Mouse (Mus musculus): Measurements from ENCODE around the gene Zfp326. TPM values are rescaled to one million over a fixed set of nuclear protein-coding genes. Genes with fewer than 3 reads are reported as not detected.
"Not testable (repeated sequence)": the region's sequence is repeated elsewhere in the genome, so short reads cannot be mapped to it uniquely, and the experiment has no call there.

Gene Zfp326
- polyA plus RNA-seq, 1 experiment from 2014 or later = 29.2 TPM

GRCm38 (mm10) chr5:105849222-105849621 lies 27.1 kb upstream of the Zfp326 start:
- Histone ChIP-seq H3K9me3 (replicated peaks) (no peaks in the 10 kb centered on the region), H3K27ac (no peak overlapping the region), H3K4me3 (no peak overlapping the region), H3K27me3 (no peaks in the 10 kb centered on the region), H3K4me1 (replicated peaks) (peaks cover 9% of the 10 kb centered on the region), H3K9ac (no peak overlapping the region), H3K4me2 (no peak overlapping the region), H3K36me3 (no peaks in the 10 kb centered on the region)
- WGBS = 56% methylated on average over 4 of the region's 4 CpGs
- no peak for ATAC-seq (replicated peaks; ENCODE audit: insufficient number of reproducible peaks, insufficient read depth, low FRiP score, low read depth)

- 47% methylated on average over 3 of the region's 3 CpGs for WGBS
- Histone ChIP-seq H3K27ac (no peak overlapping the region), H3K4me3 (no peak overlapping the region), H3K4me1 (replicated peaks) (peaks cover 9% of the 10 kb centered on the region), H3K4me2 (no peak overlapping the region), H3K9me3 (replicated peaks) (no peaks in the 10 kb centered on the region), H3K9ac (no peak overlapping the region), H3K36me3 (no peaks in the 10 kb centered on the region), H3K27me3 (no peaks in the 10 kb centered on the region)
- no peak for ATAC-seq (replicated peaks; ENCODE audit: insufficient number of reproducible peaks, insufficient read depth, low FRiP score, low read depth)
Measured at GRCm38 (mm10) chr5:105849643-105850042, 26.7 kb upstream of the Zfp326 start.

- no peak for ATAC-seq (replicated peaks; ENCODE audit: insufficient number of reproducible peaks, insufficient read depth, low FRiP score, low read depth)
- Histone ChIP-seq H3K36me3 (no peaks in the 10 kb centered on the region), H3K9me3 (replicated peaks) (no peaks in the 10 kb centered on the region), H3K4me3 (no peak overlapping the region), H3K4me2 (no peak overlapping the region), H3K27me3 (no peaks in the 10 kb centered on the region), H3K9ac (no peak overlapping the region), H3K27ac (no peak overlapping the region), H3K4me1 (replicated peaks) (peaks cover 9% of the 10 kb centered on the region)
- 81% methylated on average over 9 of the region's 9 CpGs for WGBS
Measured at GRCm38 (mm10) chr5:105853271-105853670, 23.1 kb upstream of the Zfp326 start.

DNA sequence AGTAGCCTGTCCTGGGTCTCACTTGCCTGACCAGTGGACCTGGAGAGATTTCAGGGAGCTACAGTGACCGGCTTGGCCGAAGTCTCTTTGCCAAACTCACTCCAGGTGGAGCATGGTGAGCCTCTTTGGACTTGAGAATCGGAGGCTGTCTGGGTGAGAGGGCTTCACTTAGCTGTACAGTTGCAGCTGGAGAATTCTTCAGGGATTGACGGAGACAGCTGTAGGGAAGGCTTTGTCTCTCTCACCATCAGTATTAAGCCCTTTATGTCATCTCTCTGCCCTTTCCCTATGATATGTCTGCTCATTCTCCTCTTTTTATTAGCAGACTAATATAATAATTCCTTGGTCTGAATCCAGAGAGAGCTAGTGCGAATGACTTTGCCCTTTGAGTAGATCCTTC lies 18.9 kb upstream of the Zfp326 start:
- 79% methylated on average over 5 of the region's 5 CpGs for WGBS
- H3K27ac ChIP-seq = no peak overlapping the region
- H3K9ac ChIP-seq = no peak overlapping the region
- no peak overlapping the region for H3K4me3 ChIP-seq
- H3K36me3 ChIP-seq = no peaks in the 10 kb centered on the region
- no peaks in the 10 kb centered on the region; the same call in 1 of the 2 replicates for H3K4me1 ChIP-seq (replicated peaks)
- no peaks in the 10 kb centered on the region for H3K27me3 ChIP-seq
- ATAC-seq (replicated peaks; ENCODE audit: insufficient number of reproducible peaks, insufficient read depth, low FRiP score, low read depth) = no peak
- H3K4me2 ChIP-seq = no peak overlapping the region
- no peaks in the 10 kb centered on the region for H3K9me3 ChIP-seq (replicated peaks)

DNA sequence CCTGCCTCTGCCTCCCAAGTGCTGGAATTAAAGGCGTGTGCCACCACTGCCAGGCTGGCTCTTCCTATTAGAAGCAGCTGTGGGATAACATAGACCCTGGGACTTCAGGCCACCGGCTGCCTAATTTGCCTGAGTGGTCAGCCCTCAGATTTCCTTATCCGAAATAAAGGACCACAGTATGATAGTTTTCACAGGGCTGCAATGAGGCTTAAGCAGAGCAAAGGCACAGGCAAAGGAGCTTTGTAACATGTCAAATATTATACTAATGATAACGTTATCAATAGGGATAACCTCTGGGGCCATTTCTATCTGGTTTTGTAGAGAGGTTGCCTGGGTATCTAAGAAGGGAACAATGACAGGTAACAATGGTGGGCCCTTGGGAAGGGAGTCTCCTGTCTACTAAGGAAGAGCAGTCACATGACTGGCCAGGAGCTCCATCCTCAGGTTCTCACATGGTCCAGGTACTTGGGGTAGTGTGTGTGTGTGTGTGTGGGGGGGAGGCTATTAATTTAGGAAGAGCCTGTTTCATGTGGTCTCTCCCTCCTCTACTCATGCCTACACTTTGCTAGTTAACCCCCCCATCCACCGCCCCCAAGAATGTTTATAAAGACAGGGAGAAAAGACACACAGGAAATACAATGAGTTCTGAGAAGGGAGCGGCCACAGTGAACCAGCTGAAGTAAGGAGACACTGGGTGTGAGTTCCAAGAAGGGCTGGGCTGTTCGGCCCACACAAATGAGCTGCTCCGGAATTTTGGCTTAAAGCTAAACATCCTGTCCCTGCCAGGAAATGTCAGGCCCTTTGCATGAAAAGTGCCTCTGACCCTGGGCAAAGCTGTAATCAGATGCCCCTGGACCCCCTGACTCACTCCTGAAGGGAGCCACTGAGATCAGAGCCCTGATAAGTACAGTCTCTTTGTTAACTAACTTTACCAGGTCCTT lies 17.3 kb upstream of the Zfp326 start:
- no peak overlapping the region for H3K27ac ChIP-seq
- no peak overlapping the region for H3K4me3 ChIP-seq
- no peak overlapping the region for H3K4me2 ChIP-seq
- WGBS = 59% methylated on average over 8 of the region's 8 CpGs
- no peak; the same call in 1 of the 2 replicates for ATAC-seq (replicated peaks; ENCODE audit: insufficient number of reproducible peaks, insufficient read depth, low FRiP score, low read depth)
- no peak overlapping the region for H3K9ac ChIP-seq
- no peaks in the 10 kb centered on the region for H3K27me3 ChIP-seq
- H3K4me1 ChIP-seq (replicated peaks) = no peaks in the 10 kb centered on the region; the same call in 1 of the 2 replicates
- no peaks in the 10 kb centered on the region for H3K9me3 ChIP-seq (replicated peaks)
- H3K36me3 ChIP-seq = no peaks in the 10 kb centered on the region

DNA sequence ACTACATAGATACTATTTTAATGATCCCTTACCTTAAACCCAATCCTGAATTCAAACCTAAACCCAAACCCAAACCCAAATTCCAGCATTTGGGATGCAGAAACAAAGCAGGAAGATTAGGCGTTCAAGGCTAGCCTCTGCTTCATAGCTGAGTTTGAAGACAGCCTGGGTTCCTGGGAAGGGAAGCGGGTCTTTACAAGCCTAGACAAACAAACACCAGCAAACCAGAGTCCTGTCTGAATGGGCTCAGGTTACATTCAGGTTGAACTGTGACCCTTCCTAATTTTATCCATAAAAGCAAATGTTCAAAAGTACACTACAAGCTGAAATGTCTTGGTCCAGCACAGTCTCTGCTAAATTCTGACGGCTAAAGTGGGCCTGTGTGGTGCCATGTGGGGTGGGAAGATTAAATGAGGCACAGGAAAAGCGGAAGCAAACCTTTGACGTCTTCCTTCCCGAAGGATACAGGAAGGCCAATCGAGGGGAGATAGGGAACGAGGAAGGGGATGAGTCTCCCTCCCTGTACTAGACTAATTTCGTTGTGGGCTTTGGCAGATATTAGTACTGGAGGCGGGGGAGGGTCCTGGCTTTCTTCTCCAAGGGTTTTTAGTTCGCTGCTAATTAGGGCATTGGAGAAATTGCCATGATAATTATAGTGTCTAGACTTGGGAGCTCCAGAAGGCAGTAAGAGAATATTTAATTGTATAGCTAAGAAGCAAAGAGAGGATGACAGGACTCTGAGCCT lies 16.5 kb upstream of the Zfp326 start:
- Histone ChIP-seq H3K27ac (no peak overlapping the region), H3K4me2 (no peak overlapping the region), H3K9ac (no peak overlapping the region), H3K9me3 (replicated peaks) (no peaks in the 10 kb centered on the region), H3K36me3 (no peaks in the 10 kb centered on the region), H3K4me3 (no peak overlapping the region), H3K4me1 (replicated peaks) (no peaks in the 10 kb centered on the region; the same call in 1 of the 2 replicates), H3K27me3 (no peaks in the 10 kb centered on the region)
- no peak for ATAC-seq (replicated peaks; ENCODE audit: insufficient number of reproducible peaks, insufficient read depth, low FRiP score, low read depth)
- WGBS = 55% methylated on average over 11 of the region's 11 CpGs

DNA sequence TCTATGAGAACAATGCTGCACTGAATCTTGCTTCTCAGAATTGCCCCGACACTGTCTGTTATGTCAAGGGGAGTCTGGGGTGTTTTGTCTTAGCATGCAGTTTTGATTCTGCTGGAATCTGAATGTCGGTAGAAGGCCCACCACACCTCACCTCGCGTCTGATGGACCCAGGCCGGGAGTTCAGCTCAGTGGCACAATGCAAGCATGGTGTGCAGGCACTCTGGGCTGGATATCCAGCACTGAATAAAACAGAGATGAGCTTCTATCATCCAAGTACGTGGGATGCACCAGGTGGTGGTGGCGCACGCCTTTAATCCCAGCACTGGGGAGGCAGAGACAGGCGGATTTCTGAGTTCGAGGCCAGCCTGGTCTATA lies 15.9 kb upstream of the Zfp326 start:
- no peak for ATAC-seq (replicated peaks; ENCODE audit: insufficient number of reproducible peaks, insufficient read depth, low FRiP score, low read depth)
- H3K27me3 ChIP-seq = no peaks in the 10 kb centered on the region
- H3K4me2 ChIP-seq = no peak overlapping the region
- WGBS = 83% methylated on average over 10 of the region's 10 CpGs
- H3K4me1 ChIP-seq (replicated peaks) = no peaks in the 10 kb centered on the region; the same call in 1 of the 2 replicates
- H3K9ac ChIP-seq = no peak overlapping the region
- H3K9me3 ChIP-seq (replicated peaks) = no peaks in the 10 kb centered on the region
- no peak overlapping the region for H3K4me3 ChIP-seq
- no peaks in the 10 kb centered on the region for H3K36me3 ChIP-seq
- no peak overlapping the region for H3K27ac ChIP-seq

GRCm38 (mm10) chr5:105861616-105862015 lies 14.7 kb upstream of the Zfp326 start:
- WGBS = 86% methylated on average over 5 of the region's 5 CpGs

GRCm38 (mm10) chr5:105865110-105865628 lies 11.2 kb upstream of the Zfp326 start:
- not testable (repeated sequence) for ATAC-seq (replicated peaks; ENCODE audit: insufficient number of reproducible peaks, insufficient read depth, low FRiP score, low read depth); H3K4me3 ChIP-seq; H3K36me3 ChIP-seq; H3K9ac ChIP-seq; H3K27ac ChIP-seq; H3K4me2 ChIP-seq; H3K9me3 ChIP-seq (replicated peaks); H3K27me3 ChIP-seq
- WGBS = 60% methylated on average over 5 of the region's 5 CpGs
- peaks cover 13% of the 10 kb centered on the region for H3K4me1 ChIP-seq (replicated peaks)

More at GRCm38 (mm10) chr5:105861616-105862015, 14.7 kb upstream of the Zfp326 start:
- Histone ChIP-seq H3K9ac (no peak overlapping the region), H3K4me2 (no peak overlapping the region), H3K4me3 (no peak overlapping the region), H3K27me3 (no peaks in the 10 kb centered on the region), H3K27ac (no peak overlapping the region), H3K9me3 (replicated peaks) (no peaks in the 10 kb centered on the region), H3K4me1 (replicated peaks) (no peaks in the 10 kb centered on the region; the same call in 1 of the 2 replicates), H3K36me3 (no peaks in the 10 kb centered on the region)
- ATAC-seq (replicated peaks; ENCODE audit: insufficient number of reproducible peaks, insufficient read depth, low FRiP score, low read depth) = no peak

- Histone ChIP-seq H3K4me1 (replicated peaks) (peaks cover 13% of the 10 kb centered on the region), H3K4me2 (peak overlapping the region; percentile 28), H3K9ac (no peak overlapping the region), H3K36me3 (no peaks in the 10 kb centered on the region), H3K27ac (peak overlapping the region; percentile 46; the same call in 1 of the 2 replicates), H3K4me3 (no peak overlapping the region), H3K27me3 (no peaks in the 10 kb centered on the region), H3K9me3 (replicated peaks) (no peaks in the 10 kb centered on the region)
- ATAC-seq (replicated peaks; ENCODE audit: insufficient number of reproducible peaks, insufficient read depth, low FRiP score, low read depth) = no peak
- WGBS = 35% methylated on average over 4 of the region's 4 CpGs
Measured at GRCm38 (mm10) chr5:105867427-105867826, 8.9 kb upstream of the Zfp326 start.

- Histone ChIP-seq H3K9me3 (replicated peaks) (no peaks in the 10 kb centered on the region), H3K4me1 (replicated peaks) (peaks cover 14% of the 10 kb centered on the region), H3K4me2 (peak overlapping the region; percentile 28), H3K27me3 (no peaks in the 10 kb centered on the region), H3K4me3 (no peak overlapping the region; the same call in 1 of the 2 replicates), H3K36me3 (no peaks in the 10 kb centered on the region), H3K27ac (peak overlapping the region; percentile 46), H3K9ac (no peak overlapping the region)
- ATAC-seq (replicated peaks; ENCODE audit: insufficient number of reproducible peaks, insufficient read depth, low FRiP score, low read depth) = peak; percentile 56; the same call in 1 of the 2 replicates
- WGBS = 49% methylated on average over 16 of the region's 16 CpGs
Measured at GRCm38 (mm10) chr5:105867841-105868447, 8.4 kb upstream of the Zfp326 start.
